Mouse (Mus musculus): ENCODE measurements around the gene Phactr2. TPM values are rescaled to one million over a fixed set of nuclear protein-coding genes. Genes with fewer than 3 reads are reported as not detected.

The Phactr2 gene
- polyA plus RNA-seq, 1 experiment from 2014 or later, result 27.2 TPM

GRCm38 (mm10) chr10:13288296-13288695, 185.9 kb downstream of the Phactr2 start:
- H3K4me3 ChIP-seq, result no peak overlapping the region
- no peak overlapping the region for H3K27ac ChIP-seq
- 96% methylated on average over 5 of the region's 5 CpGs for WGBS
- no peaks in the 10 kb centered on the region for H3K4me1 ChIP-seq
- no peaks in the 10 kb centered on the region for H3K27me3 ChIP-seq
- H3K36me3 ChIP-seq, result 0 out of 2 replicates have a peak, but pooled peaks cover 3% of the 10 kb centered on the region
- no peaks in the 10 kb centered on the region for H3K9me3 ChIP-seq
- ATAC-seq (ENCODE audit: insufficient number of reproducible peaks, insufficient read depth, low FRiP score, low TSS enrichment), result no peak
- no peak overlapping the region for H3K9ac ChIP-seq
- H3K4me2 ChIP-seq (replicated peaks), result no peak overlapping the region

GRCm38 (mm10) chr10:13283441-13283840, 190.8 kb downstream of the Phactr2 start:
- WGBS, result 41% methylated on average over 4 of the region's 4 CpGs
- Histone ChIP-seq H3K27me3 (no peaks in the 10 kb centered on the region), H3K27ac (no peak overlapping the region), H3K9me3 (no peaks in the 10 kb centered on the region), H3K4me3 (no peak overlapping the region), H3K9ac (no peak overlapping the region), H3K36me3 (no peaks in the 10 kb centered on the region), H3K4me2 (replicated peaks) (no peak overlapping the region), H3K4me1 (no peaks in the 10 kb centered on the region)
- no peak for ATAC-seq (ENCODE audit: insufficient number of reproducible peaks, insufficient read depth, low FRiP score, low TSS enrichment)

- no peaks in the 10 kb centered on the region for H3K4me1 ChIP-seq
- H3K9ac ChIP-seq, result no peak overlapping the region
- H3K4me2 ChIP-seq (replicated peaks), result no peak overlapping the region
- H3K36me3 ChIP-seq, result no peaks in the 10 kb centered on the region
- whole genome bisulfite sequencing, result 78% methylated on average over 6 of the region's 6 CpGs
- no peaks in the 10 kb centered on the region for H3K9me3 ChIP-seq
- H3K27ac ChIP-seq, result no peak overlapping the region
- no peaks in the 10 kb centered on the region for H3K27me3 ChIP-seq
- no peak overlapping the region for H3K4me3 ChIP-seq
- no peak for ATAC-seq (ENCODE audit: insufficient number of reproducible peaks, insufficient read depth, low FRiP score, low TSS enrichment)
Observed at GRCm38 (mm10) chr10:13280298-13280853, 193.8 kb downstream of the Phactr2 start.

GRCm38 (mm10) chr10:13276298-13276697, 197.9 kb downstream of the Phactr2 start:
- WGBS, result 88% methylated on average over 5 of the region's 5 CpGs
- no peak overlapping the region for H3K9ac ChIP-seq

GRCm38 (mm10) chr10:13275152-13275551, 199.1 kb downstream of the Phactr2 start:
- ATAC-seq (ENCODE audit: insufficient number of reproducible peaks, insufficient read depth, low FRiP score, low TSS enrichment), result no peak
- no peaks in the 10 kb centered on the region for H3K27me3 ChIP-seq
- H3K4me2 ChIP-seq (replicated peaks), result no peak overlapping the region
- no peak overlapping the region for H3K27ac ChIP-seq
- no peak overlapping the region for H3K4me3 ChIP-seq
- WGBS, result 89% methylated on average over 6 of the region's 6 CpGs
- no peak overlapping the region for H3K9ac ChIP-seq
- H3K9me3 ChIP-seq, result no peaks in the 10 kb centered on the region
- no peaks in the 10 kb centered on the region for H3K4me1 ChIP-seq
- H3K36me3 ChIP-seq, result no peaks in the 10 kb centered on the region

More at GRCm38 (mm10) chr10:13276298-13276697, 197.9 kb downstream of the Phactr2 start:
- H3K4me1 ChIP-seq, result no peaks in the 10 kb centered on the region
- no peak overlapping the region for H3K4me3 ChIP-seq
- no peak overlapping the region for H3K4me2 ChIP-seq (replicated peaks)
- ATAC-seq (ENCODE audit: insufficient number of reproducible peaks, insufficient read depth, low FRiP score, low TSS enrichment), result no peak
- H3K27ac ChIP-seq, result no peak overlapping the region
- H3K27me3 ChIP-seq, result no peaks in the 10 kb centered on the region
- no peaks in the 10 kb centered on the region for H3K9me3 ChIP-seq
- H3K36me3 ChIP-seq, result no peaks in the 10 kb centered on the region

- Histone ChIP-seq H3K27me3 (no peaks in the 10 kb centered on the region), H3K4me3 (no peak overlapping the region)
Observed at GRCm38 (mm10) chr10:13274699-13275098, 199.5 kb downstream of the Phactr2 start.

GRCm38 (mm10) chr10:13273756-13274155, 200.5 kb downstream of the Phactr2 start:
- WGBS, result 68% methylated on average over 1 of the region's 1 CpGs
- H3K36me3 ChIP-seq, result no peaks in the 10 kb centered on the region
- H3K9ac ChIP-seq, result no peak overlapping the region
- no peaks in the 10 kb centered on the region for H3K4me1 ChIP-seq
- no peak overlapping the region for H3K4me3 ChIP-seq
- no peaks in the 10 kb centered on the region for H3K9me3 ChIP-seq
- no peaks in the 10 kb centered on the region for H3K27me3 ChIP-seq
- no peak for ATAC-seq (ENCODE audit: insufficient number of reproducible peaks, insufficient read depth, low FRiP score, low TSS enrichment)
- no peak overlapping the region for H3K27ac ChIP-seq
- H3K4me2 ChIP-seq (replicated peaks), result no peak overlapping the region

More at GRCm38 (mm10) chr10:13274699-13275098, 199.5 kb downstream of the Phactr2 start:
- ATAC-seq (ENCODE audit: insufficient number of reproducible peaks, insufficient read depth, low FRiP score, low TSS enrichment), result no peak
- Histone ChIP-seq H3K9me3 (no peaks in the 10 kb centered on the region), H3K4me1 (no peaks in the 10 kb centered on the region), H3K36me3 (no peaks in the 10 kb centered on the region), H3K9ac (no peak overlapping the region), H3K4me2 (replicated peaks) (no peak overlapping the region), H3K27ac (no peak overlapping the region)
- 86% methylated on average over 4 of the region's 4 CpGs for WGBS

GRCm38 (mm10) chr10:13271716-13272115, 202.5 kb downstream of the Phactr2 start:
- H3K4me1 ChIP-seq, result no peaks in the 10 kb centered on the region
- H3K36me3 ChIP-seq, result no peaks in the 10 kb centered on the region
- 90% methylated on average over 8 of the region's 8 CpGs for WGBS
- H3K27me3 ChIP-seq, result no peaks in the 10 kb centered on the region
- ATAC-seq (ENCODE audit: insufficient number of reproducible peaks, insufficient read depth, low FRiP score, low TSS enrichment), result no peak
- H3K4me3 ChIP-seq, result no peak overlapping the region
- H3K9me3 ChIP-seq, result no peaks in the 10 kb centered on the region
- H3K27ac ChIP-seq, result no peak overlapping the region
- H3K4me2 ChIP-seq (replicated peaks), result no peak overlapping the region
- H3K9ac ChIP-seq, result no peak overlapping the region

GRCm38 (mm10) chr10:13271099-13271498, 203.1 kb downstream of the Phactr2 start:
- WGBS, result 82% methylated on average over 7 of the region's 7 CpGs
- Histone ChIP-seq H3K36me3 (no peaks in the 10 kb centered on the region), H3K27ac (no peak overlapping the region), H3K4me1 (no peaks in the 10 kb centered on the region), H3K27me3 (no peaks in the 10 kb centered on the region), H3K9me3 (no peaks in the 10 kb centered on the region), H3K4me3 (no peak overlapping the region), H3K4me2 (replicated peaks) (no peak overlapping the region), H3K9ac (no peak overlapping the region)
- no peak for ATAC-seq (ENCODE audit: insufficient number of reproducible peaks, insufficient read depth, low FRiP score, low TSS enrichment)

GRCm38 (mm10) chr10:13270270-13270669, 203.9 kb downstream of the Phactr2 start:
- Histone ChIP-seq H3K4me2 (replicated peaks) (no peak overlapping the region), H3K9ac (no peak overlapping the region), H3K4me1 (no peaks in the 10 kb centered on the region), H3K36me3 (no peaks in the 10 kb centered on the region), H3K9me3 (no peaks in the 10 kb centered on the region), H3K4me3 (no peak overlapping the region), H3K27me3 (no peaks in the 10 kb centered on the region), H3K27ac (no peak overlapping the region)
- 89% methylated on average over 7 of the region's 7 CpGs for WGBS
- ATAC-seq (ENCODE audit: insufficient number of reproducible peaks, insufficient read depth, low FRiP score, low TSS enrichment), result no peak

- no peak overlapping the region for H3K27ac ChIP-seq
- H3K9me3 ChIP-seq, result no peaks in the 10 kb centered on the region
- H3K36me3 ChIP-seq, result peaks cover 7% of the 10 kb centered on the region; the same call in 1 of the 2 replicates
- H3K4me1 ChIP-seq, result no peaks in the 10 kb centered on the region
- no peak for ATAC-seq (ENCODE audit: insufficient number of reproducible peaks, insufficient read depth, low FRiP score, low TSS enrichment)
- no peak overlapping the region for H3K9ac ChIP-seq
- H3K27me3 ChIP-seq, result no peaks in the 10 kb centered on the region
- 83% methylated on average over 3 of the region's 3 CpGs for WGBS
- H3K4me3 ChIP-seq, result no peak overlapping the region
- no peak overlapping the region for H3K4me2 ChIP-seq (replicated peaks)
Observed at GRCm38 (mm10) chr10:13259251-13259650, 215.0 kb downstream of the Phactr2 start.

- Histone ChIP-seq H3K36me3 (peaks cover 10% of the 10 kb centered on the region; the same call in 1 of the 2 replicates), H3K4me3 (no peak overlapping the region), H3K9me3 (no peaks in the 10 kb centered on the region), H3K27ac (no peak overlapping the region), H3K4me2 (replicated peaks) (no peak overlapping the region), H3K4me1 (no peaks in the 10 kb centered on the region), H3K27me3 (no peaks in the 10 kb centered on the region), H3K9ac (no peak overlapping the region)
- 66% methylated on average over 7 of the region's 7 CpGs for WGBS
- no peak for ATAC-seq (ENCODE audit: insufficient number of reproducible peaks, insufficient read depth, low FRiP score, low TSS enrichment)
Observed at GRCm38 (mm10) chr10:13256196-13256595, 218.0 kb downstream of the Phactr2 start.

Measured in embryonic facial prominence, embryonic 12.5 days (tissue).